Mouse (Mus musculus) liver, adult 10 weeks (tissue): ENCODE data around the gene Ube2a. TPM values are rescaled to one million over a fixed set of nuclear protein-coding genes. Genes with fewer than 3 reads are reported as not detected.

Source experiments
- polyA plus RNA-seq: library from polyadenylated mRNA; stranded (reverse); fragments of 350-450 nt; fragmentation: Illumina TruSeq; extraction: RNeasy Lipid Tissue Mini Kit (QIAGEN cat#74804); gene quantifications from one replicate; pipeline ENCODE4 v1.2.3, GENCODE M21; 2014; ENCODE audit warnings: low read depth, low replicate concordance

Gene Ube2a
- polyA plus RNA-seq = 72.8 TPM

GRCm38 (mm10) chrX:36873765-36874164, at the start of gene Ube2a, which contains the start of gene C330007P06Rik:
Gene Ube2a (plus strand): TSS chrX:36873900.
Gene C330007P06Rik (minus strand): TSS chrX:36874111.

GRCm38 (mm10) chrX:36902321-36903114, 28.8 kb downstream of the Ube2a start, which contains the start of gene Nkrf:
Gene Nkrf (minus strand): TSS chrX:36902899.

Other genes with a start within 250 kb of the Ube2a start
- 4.6 TPM for gene Akap17b, start 228.5 kb upstream of the Ube2a start, polyA plus RNA-seq
- gene Slc25a43, start 130.2 kb upstream of the Ube2a start, polyA plus RNA-seq = not detected
- 617 TPM for gene Slc25a5, start 78.2 kb upstream of the Ube2a start, polyA plus RNA-seq
- gene C330007P06Rik, start 211 bp downstream of the Ube2a start, polyA plus RNA-seq = 55.6 TPM
- 6.0 TPM for gene Nkrf, start 29.0 kb downstream of the Ube2a start, polyA plus RNA-seq
- 1.5 TPM for gene Sept6, start 117.9 kb downstream of the Ube2a start, polyA plus RNA-seq
- not detected for gene Sowahd, start 174.9 kb downstream of the Ube2a start, polyA plus RNA-seq
- 337 TPM for gene Rpl39, start 211.5 kb downstream of the Ube2a start, polyA plus RNA-seq
- 32.3 TPM for gene Upf3b, start 236.4 kb downstream of the Ube2a start, polyA plus RNA-seq